Mouse (Mus musculus): ENCODE results near the gene Cd164.

DNA sequence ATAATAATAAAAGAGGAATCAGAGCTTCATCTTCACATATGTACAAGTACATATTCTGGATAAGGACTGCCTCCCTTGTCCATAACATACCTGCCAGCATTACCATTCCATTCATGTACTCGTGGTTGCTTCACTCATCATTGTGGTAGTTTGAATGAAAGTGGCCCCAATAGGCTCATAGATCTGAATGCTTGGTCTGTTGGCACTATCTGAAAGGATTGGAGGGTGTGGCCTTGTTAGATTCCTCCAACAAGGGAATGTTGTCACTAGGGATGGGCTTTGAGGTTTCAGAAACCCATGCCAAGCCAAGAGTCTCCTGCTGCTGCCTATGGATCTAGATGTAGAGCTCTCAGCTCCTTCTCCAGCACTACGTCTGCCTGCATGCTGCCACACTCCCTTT, 16.8 kb downstream of the Cd164 start:
- TF ChIP-seq GATA1 (IDR thresholded peaks at IDR 0.05; ENCODE audit: low read length) (no peak), TAL1 (IDR thresholded peaks at IDR 0.05; ENCODE audit: low read length) (no peak)

Measured in erythroblast, embryonic 14.5 days (primary cell).